8 mouse cellular contexts compared by ENCODE assay signal in the genomic region with DNA sequence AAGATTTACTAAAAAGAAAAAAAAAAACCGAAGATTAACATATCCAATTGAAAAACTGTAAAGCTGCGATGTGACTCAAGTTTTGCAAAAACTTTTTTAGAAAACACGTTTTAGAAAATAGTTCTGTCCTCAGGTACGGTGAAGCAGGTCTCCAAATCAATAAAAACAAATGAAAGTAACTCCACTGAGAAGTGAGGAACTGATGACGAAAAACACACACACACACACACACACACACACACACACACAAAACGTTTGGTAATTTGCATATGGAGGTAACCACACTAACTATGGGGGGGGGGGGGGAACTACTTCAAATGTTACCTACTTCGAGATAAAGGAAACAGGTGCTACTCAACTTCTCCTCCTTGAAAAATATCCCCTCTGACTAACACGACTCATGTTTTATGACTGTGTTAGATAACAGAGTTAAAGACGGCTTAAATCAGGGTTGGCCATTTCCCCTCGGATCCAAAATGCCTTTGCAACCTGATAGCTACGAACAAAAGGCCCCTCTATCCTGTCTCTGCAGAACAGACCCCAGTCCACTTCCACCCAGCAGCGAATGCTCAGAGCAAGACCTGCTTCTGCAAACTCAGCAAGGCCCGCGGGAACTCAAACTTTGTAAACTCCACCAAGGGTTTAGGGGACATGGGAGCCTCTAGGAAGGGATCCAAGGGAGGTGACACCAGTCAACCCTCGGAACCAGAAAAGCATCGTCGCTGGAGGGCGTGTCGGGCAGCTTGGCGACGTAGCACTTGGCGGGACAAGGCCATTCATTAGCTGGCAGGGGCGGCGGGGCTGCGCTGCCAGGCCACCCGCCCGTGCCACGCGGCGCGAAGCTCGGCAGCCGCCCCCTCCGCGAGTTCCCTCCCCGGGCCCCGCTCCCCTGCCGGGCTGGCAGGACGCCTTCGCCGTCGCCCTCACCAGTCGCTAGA. TPM values are rescaled to one million over a fixed set of nuclear protein-coding genes. Genes with fewer than 3 reads are reported as not detected.
A peak's percentile ranks its signal among the peaks of the same experiment; 100 is the strongest.
DNase-seq lines count a peak whose midpoint lies in the region; ATAC-seq and TF ChIP-seq lines count a peak whose summit lies in the region.

No protein-coding gene starts in this region.

- ATAC-seq in erythroid progenitor cell, adult 5-6 weeks (replicated peaks; ENCODE audit: low FRiP score, poor library complexity, severe bottlenecking) = peak; percentile 65
- peak; percentile 68 for ATAC-seq in heart, embryonic 16.5 days (replicated peaks; ENCODE audit: extremely low read depth, insufficient read depth, low FRiP score)
- peak; percentile 80 for ATAC-seq in lung, embryonic 14.5 days (ENCODE audit: insufficient read depth)
- ATAC-seq in neutrophil, adult 5-6 weeks (ENCODE audit: extremely low read depth, insufficient number of reproducible peaks, low FRiP score, poor library complexity, severe bottlenecking) = peak; percentile 58

- 1% methylated on average over 43 of the region's 43 CpGs for WGBS in heart, embryonic 16.5 days
- WGBS in lung, embryonic 14.5 days = 1% methylated on average over 43 of the region's 43 CpGs

- H3K9ac ChIP-seq in heart, embryonic 16.5 days (ENCODE audit: low read length) = peak overlapping the region; percentile 99
- peak overlapping the region; percentile 99 for H3K9ac ChIP-seq in lung, embryonic 14.5 days

- peaks cover 19% of the 10 kb centered on the region for H3K4me1 ChIP-seq in E14TG2a.4 (replicated peaks; ENCODE audit: low read depth, low read length)
- H3K4me1 ChIP-seq in heart, embryonic 16.5 days (ENCODE audit: control insufficient read depth, insufficient read depth, low read length) = peaks cover 28% of the 10 kb centered on the region
- peaks cover 4% of the 10 kb centered on the region; the same call in 1 of the 2 replicates for H3K4me1 ChIP-seq in lung, embryonic 14.5 days (ENCODE audit: insufficient read depth)

- peak overlapping the region; percentile 84 for H3K4me2 ChIP-seq in heart, embryonic 16.5 days (ENCODE audit: low read depth, low read length)
- peak overlapping the region; percentile 75 for H3K4me2 ChIP-seq in lung, embryonic 14.5 days

- H3K27me3 ChIP-seq in E14TG2a.4 (ENCODE audit: insufficient read depth, low read length) = no peaks in the 10 kb centered on the region
- H3K27me3 ChIP-seq in heart, embryonic 16.5 days (ENCODE audit: control insufficient read depth, insufficient read depth, low read length) = no peaks in the 10 kb centered on the region
- no peaks in the 10 kb centered on the region for H3K27me3 ChIP-seq in lung, embryonic 14.5 days (ENCODE audit: insufficient read depth, low read length)

- TF ChIP-seq CTCF in E14TG2a.4 (conservative IDR thresholded peaks at IDR 0.05; ENCODE audit: low read length) = no peak
- peak; percentile 28; the same call in 1 of the 2 replicates for TF ChIP-seq CTCF in lung, embryonic 14.5 days (IDR thresholded peaks at IDR 0.05; ENCODE audit: low read depth)

- H3K4me3 ChIP-seq in E14TG2a.4 (replicated peaks; ENCODE audit: low read length) = peak overlapping the region; percentile 94
- peak overlapping the region; percentile 99 for H3K4me3 ChIP-seq in heart, embryonic 16.5 days (ENCODE audit: low read length)
- peak overlapping the region; percentile 92 for H3K4me3 ChIP-seq in lung, embryonic 14.5 days (ENCODE audit: low read depth, low read length)

- H3K9me3 ChIP-seq in E14TG2a.4 (ENCODE audit: low read length) = no peaks in the 10 kb centered on the region
- H3K9me3 ChIP-seq in heart, embryonic 16.5 days (replicated peaks; ENCODE audit: control insufficient read depth, low read length) = no peaks in the 10 kb centered on the region
- no peaks in the 10 kb centered on the region for H3K9me3 ChIP-seq in lung, embryonic 14.5 days (ENCODE audit: low read depth, low read length)

- peak; percentile 39 for DNase-seq in brain, embryonic 18.5 days (ENCODE audit: low read depth, low spot score)
- DNase-seq in kidney, postnatal 25 days = peak; percentile 76 to 87
- peak; percentile 89 for DNase-seq in lung, embryonic 14.5 days
- DNase-seq in thymus, postnatal 0 days (ENCODE audit: low spot score) = peak; percentile 84

- peaks cover 10% of the 10 kb centered on the region for H3K36me3 ChIP-seq in E14TG2a.4 (ENCODE audit: insufficient read depth, low read length)
- H3K36me3 ChIP-seq in heart, embryonic 16.5 days (ENCODE audit: control insufficient read depth, insufficient read depth) = no peaks in the 10 kb centered on the region
- peaks cover 4% of the 10 kb centered on the region; the same call in 1 of the 2 replicates for H3K36me3 ChIP-seq in lung, embryonic 14.5 days (ENCODE audit: insufficient read depth)

- H3K27ac ChIP-seq in heart, embryonic 16.5 days (ENCODE audit: low read length) = peak overlapping the region; percentile 99
- peak overlapping the region; percentile 99 for H3K27ac ChIP-seq in lung, embryonic 14.5 days (ENCODE audit: low read depth)

RNA-seq across cellular contexts. Expression of a gene that starts 0.7 kb away (rescaled TPM):
- 60.9 and 66.7 TPM in 2 replicates for total RNA-seq in erythroid progenitor cell, adult 5-6 weeks (2015; ENCODE audit: low replicate concordance)
- total RNA-seq in erythroid progenitor cell, adult 5-6 weeks (2017; ENCODE audit: low replicate concordance) = 132 and 138 TPM in 2 replicates
- 21.3 and 21.7 TPM in 2 replicates for polyA plus RNA-seq in heart, embryonic 16.5 days (2015; fragmentation: Nextera tagmentation; extraction: Ambion mirVana)
- polyA plus RNA-seq in lung, embryonic 14.5 days (2014; fragmentation: Nextera tagmentation; extraction: Ambion mirVana) = 43.6 and 44.8 TPM in 2 replicates
- total RNA-seq in neutrophil, adult 5-6 weeks (2017) = 90.9 and 110 TPM in 2 replicates
- 19.2 and 21.1 TPM in 2 replicates for polyA plus RNA-seq in thymus, postnatal 0 days (2015; fragmentation: Nextera tagmentation; extraction: Ambion mirVana)

Comparison
In these comparisons a context has a peak if more than half of its experiments do, and no peak if none do; other contexts are left out.
1. Peak in every context shown above with its lines: DNase-seq, ATAC-seq, H3K4me3 ChIP-seq and H3K27ac ChIP-seq.
2. DNase-seq: peak in every context shown above with its lines; median percentile 89 in lung, embryonic 14.5 days; 84 in thymus, postnatal 0 days; 82 in kidney, postnatal 25 days; 39 in brain, embryonic 18.5 days.